Mouse (Mus musculus) heart, postnatal 10 days (tissue): ENCODE data around the gene 1700013G24Rik. TPM values are rescaled to one million over a fixed set of nuclear protein-coding genes. Genes with fewer than 3 reads are reported as not detected.
A peak's percentile ranks its signal among the peaks of the same experiment; 100 is the strongest.

Source experiments
- DNase-seq, 2 experiments: peaks; one replicate each; pipeline ENCODE4 v3.0.0; 2021
- intact Hi-C: fragments of 180-260 bp; cut with DNase I; formaldehyde crosslinking; loops from one replicate; pipeline ENCODE4 v1.15.1; 2025
- total RNA-seq, 2 experiments: library from RNA; stranded (reverse); gene quantifications; 2 replicates each; pipeline ENCODE4 v1.2.3; 2021

1700013G24Rik gene
- total RNA-seq, 2 experiments from 2014 or later = not detected

DNA sequence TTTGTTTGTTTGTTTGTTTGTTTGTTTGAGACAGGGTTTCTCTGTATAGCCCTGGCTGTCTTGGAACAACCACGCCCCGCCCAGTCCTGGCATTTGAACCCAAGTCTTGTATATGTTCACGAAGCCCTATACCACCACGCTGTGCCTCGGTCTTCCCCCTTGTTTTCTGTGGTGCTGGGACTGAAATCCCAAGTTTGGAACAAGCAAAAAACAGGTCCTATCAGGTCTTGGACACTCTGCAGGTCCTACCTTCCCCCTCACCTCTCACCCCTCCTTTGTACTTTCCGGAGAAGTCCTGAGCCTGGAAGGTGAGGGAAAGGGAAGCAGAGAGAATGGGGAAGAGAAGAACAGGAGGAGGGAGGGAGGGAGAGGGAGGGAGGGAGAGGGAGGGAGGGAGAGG lies 894 bp upstream of the 1700013G24Rik start:
- intact Hi-C loops = no loop called here
- no peak for DNase-seq

DNA sequence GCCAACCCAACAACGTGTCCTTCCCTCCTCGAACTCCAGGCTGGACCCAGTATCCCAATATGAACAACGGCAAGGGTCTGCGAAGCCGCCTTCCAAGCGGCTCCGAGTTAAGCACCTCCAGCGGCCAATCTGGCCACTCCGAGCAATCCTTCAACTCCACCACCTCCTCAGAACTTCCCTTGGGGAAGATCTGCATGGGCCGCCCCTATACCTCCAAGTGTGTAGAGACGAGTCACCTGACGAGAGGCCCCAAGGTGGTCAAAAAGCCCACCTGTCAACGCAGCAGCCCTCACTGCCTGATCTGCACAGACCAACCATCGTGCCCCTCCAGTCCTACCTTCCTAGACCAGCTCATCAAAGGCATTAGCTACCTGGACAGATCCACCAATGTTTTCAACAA lies 1.5 kb downstream of the 1700013G24Rik start:
- intact Hi-C loops = no loop called here
- no peak for DNase-seq

DNA sequence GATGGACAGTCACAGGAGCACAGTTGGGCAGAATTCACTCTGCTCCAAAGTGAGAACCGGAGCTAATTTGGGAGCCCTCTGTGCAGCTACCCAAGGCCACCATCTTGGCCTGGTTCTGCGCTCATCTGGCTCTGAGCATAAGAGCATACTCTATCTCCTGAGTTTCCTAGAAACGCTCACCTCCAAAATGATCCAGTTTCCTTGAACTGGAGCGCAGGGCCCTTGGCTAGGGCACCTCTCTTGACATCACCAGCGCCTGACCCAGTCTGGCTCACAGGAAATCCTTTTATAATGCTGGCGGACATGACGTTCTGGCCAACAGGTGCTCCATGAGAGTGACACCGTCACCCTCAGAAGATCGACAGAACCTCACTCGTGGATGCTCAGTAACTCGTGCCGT lies 3.5 kb downstream of the 1700013G24Rik start:
- intact Hi-C loops = loop anchor here (5.0 kb wide), 1 partner anchor 121 kb away; no protein-coding TSS in a partner anchor
- DNase-seq = no peak

DNA sequence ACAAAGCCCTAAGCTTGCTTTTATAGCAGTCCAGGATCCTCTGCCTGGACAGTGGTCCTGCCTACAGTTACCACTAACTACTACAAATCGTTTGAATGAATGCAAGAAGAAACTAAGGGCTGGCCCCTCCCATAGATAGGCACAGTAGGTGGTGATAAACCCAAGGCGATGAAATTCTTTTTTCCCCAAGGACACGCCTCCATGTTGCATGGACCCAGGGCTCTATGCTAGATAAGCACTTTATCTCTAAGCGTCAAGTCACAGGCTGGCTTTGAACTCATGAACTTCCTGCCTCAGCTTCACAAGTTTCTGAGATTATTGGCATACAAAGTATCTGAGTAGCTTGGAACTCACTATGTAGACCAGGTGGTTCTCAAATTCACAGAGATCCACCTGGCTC lies 4.2 kb downstream of the 1700013G24Rik start:
- intact Hi-C loops = loop anchor here (5.0 kb wide), 1 partner anchor 120 kb away; no protein-coding TSS in a partner anchor
- DNase-seq = no peak

DNA sequence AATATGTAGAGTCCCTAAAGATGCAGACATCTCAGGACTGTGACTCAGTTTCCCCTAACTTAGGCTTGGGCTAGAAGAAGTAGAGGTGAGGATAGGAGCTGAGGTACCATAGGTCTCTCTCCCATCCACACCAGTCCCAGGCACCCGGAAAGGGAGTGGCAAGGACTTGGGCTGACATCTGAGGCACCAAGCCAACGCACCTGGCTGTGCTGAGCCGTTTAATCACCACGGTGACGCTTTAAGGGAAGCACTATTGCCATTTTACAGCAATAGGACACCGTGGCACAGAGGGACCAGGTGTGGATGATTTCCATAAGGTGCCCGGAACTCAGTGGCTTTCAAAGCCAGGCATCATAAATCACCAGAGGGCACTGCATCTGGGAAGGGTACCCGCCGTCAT lies 5.2 kb downstream of the 1700013G24Rik start:
- intact Hi-C loops = loop anchor here (5.0 kb wide), 1 partner anchor 119 kb away; no protein-coding TSS in a partner anchor
- DNase-seq = no peak

DNA sequence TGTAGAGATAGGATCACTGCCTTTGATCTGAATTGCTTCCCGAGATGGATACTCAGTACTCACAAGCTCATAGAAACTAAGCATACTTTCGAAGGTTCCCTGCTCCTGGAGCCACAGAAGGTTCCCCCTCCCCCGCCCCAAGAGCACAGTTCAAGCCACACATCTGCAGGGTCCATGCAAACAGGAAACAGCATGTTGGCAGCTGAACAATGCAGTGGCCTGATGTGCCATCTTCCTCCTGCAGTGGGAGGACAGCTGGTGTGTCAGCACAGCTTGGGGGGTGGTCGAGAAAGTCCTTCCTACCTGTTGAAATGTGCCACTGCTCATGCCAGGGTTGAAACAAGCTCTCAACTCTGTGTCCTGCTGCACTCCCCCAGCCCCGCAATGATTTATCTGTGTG lies 5.8 kb downstream of the 1700013G24Rik start:
- intact Hi-C loops = loop anchor here (5.0 kb wide), 1 partner anchor 118 kb away; no protein-coding TSS in a partner anchor

DNA sequence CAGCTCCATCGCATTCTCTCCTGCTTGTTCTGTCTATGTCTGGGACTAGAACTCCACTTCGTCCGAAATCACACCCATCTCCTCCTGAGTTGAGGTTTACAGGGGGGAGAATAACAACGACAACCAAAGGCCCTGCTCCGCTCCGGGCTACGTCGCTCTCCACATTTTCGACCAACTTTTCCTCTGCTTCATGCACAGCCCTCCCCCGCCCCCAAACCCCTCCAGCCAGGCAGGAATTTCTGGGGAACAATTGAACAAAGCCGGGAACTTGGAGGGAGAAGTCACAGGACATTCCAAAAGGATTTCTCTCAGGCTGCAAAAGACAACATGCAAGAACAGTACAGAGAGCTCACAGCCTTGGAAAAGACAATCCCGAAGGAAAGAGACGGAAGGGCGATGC lies 7.6 kb downstream of the 1700013G24Rik start:
- no peak for DNase-seq
- intact Hi-C loops = no loop called here

More for the DNA sequence above, 5.8 kb downstream of the 1700013G24Rik start:
- no peak for DNase-seq

DNA sequence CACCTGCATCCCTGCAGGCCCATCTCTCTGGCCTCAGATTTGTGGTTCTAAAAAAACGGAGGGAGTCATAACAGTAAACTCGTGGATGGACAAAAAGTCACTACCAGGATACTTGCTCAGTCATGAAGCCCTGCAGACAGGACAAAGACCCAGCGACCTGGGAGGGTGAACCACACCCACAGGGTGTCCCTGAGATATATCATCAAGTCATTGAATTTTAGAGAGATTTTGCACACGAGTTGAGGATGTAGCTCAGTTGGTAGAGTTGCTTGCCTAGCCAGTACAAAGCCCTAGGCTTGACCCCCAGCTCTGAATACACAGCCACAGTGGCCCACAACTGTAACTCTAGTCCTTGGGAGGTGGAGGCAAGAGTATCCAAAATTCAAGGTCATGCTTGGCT lies 8.1 kb downstream of the 1700013G24Rik start:
- intact Hi-C loops = no loop called here
- no peak for DNase-seq

DNA sequence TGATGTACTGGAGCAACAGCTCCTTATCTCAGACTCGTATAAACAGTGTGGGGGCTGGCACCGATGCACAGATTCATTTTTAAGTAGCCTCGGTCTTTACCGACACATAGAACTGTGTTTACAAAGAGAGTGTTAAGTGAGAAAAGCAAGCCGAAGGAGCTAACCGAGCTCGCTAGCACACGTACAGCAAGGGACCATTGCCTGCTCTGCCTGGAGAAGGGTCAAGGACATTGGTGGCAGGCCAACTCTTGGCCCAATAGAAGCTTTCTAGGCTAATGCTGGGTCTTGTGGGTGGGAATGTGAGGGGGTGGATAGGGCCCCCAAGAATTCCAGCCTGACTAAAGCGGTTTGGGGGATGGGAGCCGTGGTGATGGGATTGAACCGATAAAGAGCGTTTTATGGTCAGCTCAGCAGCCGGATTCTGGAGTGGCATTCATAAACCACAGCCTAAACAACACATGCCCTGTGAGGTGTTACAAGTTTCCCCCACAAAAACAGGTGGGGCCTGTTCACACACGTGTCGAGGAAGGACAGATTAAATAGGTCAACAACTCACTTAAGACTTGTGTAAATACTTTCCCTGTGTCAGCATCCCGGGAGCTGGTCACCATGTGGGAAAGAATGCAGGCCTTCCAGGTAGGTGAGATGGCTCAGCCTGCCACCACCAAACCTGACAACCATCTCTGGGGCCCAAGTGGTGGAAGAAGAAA lies 9.1 kb downstream of the 1700013G24Rik start:
- no peak for DNase-seq
- intact Hi-C loops = no loop called here

DNA sequence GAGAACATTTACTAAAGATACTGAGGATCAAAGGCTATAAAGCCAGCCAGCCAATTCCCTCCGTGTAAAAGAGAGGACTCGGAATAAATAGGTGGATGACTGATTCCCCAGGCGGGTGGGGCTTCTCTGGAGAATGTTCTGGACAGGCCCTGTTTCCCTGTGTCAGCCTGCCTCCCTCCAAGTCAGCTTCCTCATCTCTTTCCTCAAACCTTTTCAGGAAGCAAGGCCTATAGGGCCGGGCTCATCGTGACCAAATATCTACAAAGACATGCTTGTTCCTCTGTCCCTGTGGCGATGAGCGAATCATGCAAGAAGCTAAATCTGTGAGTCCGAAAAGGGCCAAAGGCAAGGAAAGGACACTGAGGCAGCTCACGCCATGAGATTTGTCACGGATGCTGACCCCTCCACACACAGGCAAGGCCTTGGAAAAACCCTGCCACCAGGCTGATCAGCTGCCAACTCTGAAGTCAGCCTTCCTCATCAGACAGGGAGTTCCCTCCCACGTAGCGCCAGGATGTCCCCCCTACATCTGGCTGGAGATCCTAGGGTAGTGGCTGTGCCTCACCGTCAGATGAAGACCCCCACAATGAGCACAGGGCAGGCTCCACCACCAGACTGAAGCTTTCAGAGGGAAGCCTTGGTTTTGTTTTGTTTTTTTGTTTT lies 12.2 kb downstream of the 1700013G24Rik start:
- intact Hi-C loops = no loop called here

DNA sequence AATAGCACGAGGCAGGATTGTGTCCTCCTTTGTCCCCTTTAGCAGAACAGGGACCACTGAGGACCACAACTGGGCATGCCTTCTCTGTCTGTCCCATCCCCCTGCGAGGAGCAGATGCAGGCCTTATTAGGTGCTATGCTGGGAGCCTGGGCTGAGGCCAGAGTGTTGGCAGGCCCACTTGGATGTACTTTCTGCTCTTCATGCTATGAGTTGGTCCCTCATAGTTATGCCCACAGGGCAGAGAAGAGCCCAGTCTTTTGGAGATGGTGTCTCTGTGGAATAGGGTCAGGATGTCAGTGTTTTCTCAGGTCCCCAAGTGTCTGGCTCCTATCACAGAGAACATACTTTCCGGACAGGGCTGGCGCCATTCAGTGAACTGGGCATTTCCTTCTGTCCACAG lies 13.9 kb downstream of the 1700013G24Rik start:
- DNase-seq = peak; percentile 73 to 76
- intact Hi-C loops = no loop called here

More for the DNA sequence above, 12.2 kb downstream of the 1700013G24Rik start:
- peak; percentile 60 to 62 for DNase-seq

DNA sequence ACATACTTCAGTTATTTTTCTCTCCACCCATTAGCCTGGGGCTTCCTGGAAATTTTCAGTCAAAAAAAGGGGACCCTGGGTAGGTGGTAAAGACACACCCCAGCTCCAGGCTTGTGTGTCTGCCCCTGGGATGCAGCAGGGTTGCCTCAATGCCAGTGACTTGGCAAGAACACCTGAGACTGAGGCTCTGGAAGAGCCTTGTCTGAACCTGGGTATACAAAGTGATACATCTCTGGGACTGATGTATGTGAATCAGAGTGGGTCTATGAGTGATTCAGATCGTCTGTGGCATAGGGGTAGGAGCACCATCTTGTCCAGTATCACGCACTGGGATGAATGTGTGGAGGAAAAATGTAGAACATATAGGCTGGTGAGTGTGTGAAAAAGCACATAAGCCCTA lies 14.4 kb downstream of the 1700013G24Rik start:
- no peak for DNase-seq
- intact Hi-C loops = no loop called here

DNA sequence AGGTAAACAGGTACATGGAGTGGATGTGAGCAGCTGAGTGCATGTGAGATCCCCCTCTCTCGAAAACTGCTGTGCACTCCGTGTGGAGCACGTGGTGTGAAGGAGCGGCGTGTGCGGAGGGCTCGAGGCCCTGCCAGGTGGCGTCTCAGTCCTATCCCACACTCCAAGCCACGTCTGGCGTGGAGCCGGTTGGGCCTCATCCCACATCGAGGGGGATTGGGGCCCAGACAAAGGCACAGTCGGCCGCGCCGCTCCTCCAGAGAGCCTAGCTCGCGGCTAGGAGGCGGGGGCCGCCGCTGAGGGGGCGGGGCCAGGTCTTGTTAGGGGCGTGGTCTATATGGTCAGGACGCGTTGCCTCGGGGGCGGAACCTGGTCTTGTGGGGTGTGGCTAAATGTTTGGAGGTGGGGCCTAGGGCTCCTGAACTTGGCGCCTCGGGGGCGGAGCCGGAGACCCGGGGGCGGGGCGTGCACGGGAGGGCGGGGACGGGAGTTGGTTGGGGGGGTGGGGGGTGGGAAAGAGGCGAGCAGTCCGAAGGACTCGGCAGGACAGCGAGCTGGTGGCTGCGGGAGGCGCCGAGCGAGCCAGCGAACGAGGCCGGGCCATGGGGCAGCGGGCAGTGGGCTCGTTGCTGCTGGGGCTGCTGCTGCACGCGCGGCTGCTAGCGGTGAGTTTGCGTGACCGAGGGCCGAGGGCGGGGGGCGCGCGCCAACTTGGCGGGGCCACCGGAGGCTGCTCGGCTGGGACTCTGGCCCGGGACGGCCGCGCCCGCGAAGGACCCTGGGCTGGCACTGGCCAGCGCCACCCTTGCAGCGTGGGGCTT lies 15.4 kb downstream of the 1700013G24Rik start, which contains the start of gene Hspg2:
TSS of gene Hspg2 (plus strand) at position 510 of the 821 bp plus-strand sequence.
- DNase-seq = peak; percentile 98 to 99
- intact Hi-C loops = loop anchor here (1.0 kb wide), 1 partner anchor 29 kb away; no protein-coding TSS in a partner anchor

DNA sequence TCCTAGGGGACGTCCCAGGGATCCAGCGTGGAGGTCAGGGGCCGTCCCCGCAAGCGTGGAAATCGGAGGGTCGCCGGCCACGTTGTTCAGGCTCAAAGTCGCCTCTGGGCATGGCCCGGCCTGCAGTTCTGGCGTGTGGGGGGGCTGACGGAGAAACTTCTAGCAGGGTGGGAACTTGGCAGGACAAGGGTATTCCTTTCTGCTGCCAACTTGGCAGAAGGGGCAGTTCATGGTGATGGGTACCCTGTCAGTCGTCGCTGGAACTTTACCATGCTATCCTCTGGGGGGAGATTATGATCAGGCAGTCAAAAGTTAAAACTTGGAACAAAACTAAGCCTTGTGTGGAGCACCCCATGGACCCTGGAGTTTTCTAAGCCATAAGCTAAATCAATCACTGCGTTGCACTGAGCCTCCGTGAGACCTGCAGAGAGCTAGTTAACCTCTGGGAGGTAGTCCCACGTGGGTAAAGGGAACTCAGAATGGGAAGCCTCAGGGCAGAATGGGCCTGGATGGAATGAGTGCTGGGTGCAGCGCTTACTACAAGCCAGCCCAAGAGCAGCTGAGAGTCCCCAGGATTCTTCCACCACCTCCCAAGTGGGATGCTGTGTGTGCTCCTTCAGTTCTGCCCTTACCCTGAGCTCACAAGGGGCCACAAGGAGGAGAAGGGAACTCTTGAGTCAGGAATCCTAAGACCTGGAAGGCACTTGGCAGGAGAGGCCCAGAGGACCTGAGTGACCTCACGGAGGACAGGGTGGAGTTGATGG lies 16.2 kb downstream of the 1700013G24Rik start:
- intact Hi-C loops = loop anchor here (1.0 kb wide), 1 partner anchor 28 kb away; no protein-coding TSS in a partner anchor
- peak; percentile 67 to 69 for DNase-seq

DNA sequence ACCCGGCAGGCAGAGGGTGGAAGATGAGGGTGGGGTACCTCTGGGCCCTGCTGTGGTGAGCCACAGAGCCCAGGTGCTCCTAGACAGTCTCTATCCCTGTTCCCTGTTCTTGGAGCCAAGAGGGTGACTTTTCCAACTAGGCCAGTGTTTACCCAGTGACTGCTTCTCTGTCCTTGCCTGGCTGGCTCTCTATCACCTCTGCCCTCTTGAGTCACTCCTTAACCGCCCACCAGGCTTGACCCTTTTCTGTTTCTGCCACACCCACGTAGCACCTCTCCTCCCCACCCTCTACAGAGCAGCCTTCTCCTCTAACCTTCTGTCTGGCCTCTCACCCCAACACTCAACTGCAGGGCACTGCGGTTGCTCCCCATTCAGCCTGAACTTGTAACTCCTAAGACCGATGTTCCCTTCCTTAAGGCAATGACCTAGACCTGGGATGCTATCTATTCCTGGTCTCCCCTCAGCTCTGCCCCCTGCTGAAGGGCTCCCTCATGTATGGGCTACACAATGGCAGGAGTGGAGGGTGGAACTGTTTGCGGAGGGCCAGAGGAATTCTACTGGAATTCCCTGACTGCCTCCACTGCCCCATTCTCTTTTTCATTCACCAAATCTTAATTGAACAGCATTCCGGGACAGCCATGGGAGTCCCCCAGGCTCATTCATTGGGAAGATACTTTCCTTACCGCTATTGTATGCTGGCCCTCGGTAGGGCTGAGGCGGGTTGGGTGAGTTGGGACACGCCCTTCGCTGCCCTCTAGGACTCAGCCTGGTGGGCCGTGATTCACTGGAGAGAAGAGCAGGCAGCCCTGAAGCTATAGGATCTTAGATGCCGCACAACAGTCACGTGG lies 17.0 kb downstream of the 1700013G24Rik start:
- intact Hi-C loops = loop anchor here (1.0 to 2.0 kb wide), 2 partner anchors 25 to 27 kb away; no protein-coding TSS in a partner anchor
- peak; percentile 44 to 57 for DNase-seq

DNA sequence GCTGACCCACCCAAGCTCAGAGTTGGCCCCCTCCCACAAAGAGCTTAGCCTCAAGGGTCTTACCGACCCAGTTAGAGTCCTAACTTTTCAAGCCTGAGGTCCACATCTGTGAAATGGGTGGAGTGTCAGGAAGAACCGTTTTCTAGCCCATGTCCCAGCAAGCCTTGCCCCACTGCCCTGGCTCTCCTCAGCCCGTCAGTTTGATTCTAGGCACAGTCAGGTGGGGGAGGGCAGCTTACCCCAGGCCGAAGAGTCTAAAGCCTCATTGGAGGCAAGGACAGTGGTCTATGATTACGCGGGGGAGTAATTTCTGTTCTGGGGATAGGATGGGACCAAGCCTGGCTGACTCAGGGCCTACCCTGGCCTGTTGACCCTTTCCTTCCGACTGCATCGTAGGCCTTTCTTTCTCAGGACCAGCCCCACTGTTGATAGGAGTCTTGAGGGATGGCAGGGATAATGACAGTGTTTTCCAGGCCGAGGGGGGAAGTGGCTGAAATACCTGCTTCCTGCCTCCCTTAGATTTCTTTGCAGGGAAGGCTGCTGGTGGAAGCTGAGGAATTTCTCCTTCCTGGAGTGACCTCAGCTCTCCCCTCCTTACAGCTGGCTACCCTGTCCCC lies 17.7 kb downstream of the 1700013G24Rik start:
- intact Hi-C loops = loop anchor here (2.0 kb wide), 1 partner anchor 26 kb away; no protein-coding TSS in a partner anchor
- peak; percentile 48 to 52 for DNase-seq

DNA sequence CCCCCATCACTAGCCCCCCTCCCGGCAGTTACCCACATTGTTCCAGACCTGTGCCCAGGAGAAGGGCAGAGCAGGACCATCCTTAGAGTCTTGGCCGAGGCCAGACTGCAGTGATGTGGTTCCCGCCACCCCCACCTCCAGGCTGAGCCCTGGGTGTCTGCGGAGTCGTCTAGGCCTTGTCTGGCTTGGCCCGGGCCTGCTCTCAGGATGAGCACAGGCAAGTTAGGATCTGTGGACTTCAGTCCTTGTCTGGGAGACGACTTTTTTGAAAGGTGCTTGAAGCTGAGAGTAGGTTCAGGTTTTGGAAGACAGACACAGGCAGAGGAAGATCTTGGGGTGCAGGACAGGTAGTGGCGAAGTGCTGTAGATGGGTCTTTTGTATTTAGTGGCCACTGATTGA lies 18.2 kb downstream of the 1700013G24Rik start:
- intact Hi-C loops = loop anchor here (2.0 kb wide), 1 partner anchor 27 kb away; no protein-coding TSS in a partner anchor
- peak in 1 of 2 experiments; percentile 39 for DNase-seq

DNA sequence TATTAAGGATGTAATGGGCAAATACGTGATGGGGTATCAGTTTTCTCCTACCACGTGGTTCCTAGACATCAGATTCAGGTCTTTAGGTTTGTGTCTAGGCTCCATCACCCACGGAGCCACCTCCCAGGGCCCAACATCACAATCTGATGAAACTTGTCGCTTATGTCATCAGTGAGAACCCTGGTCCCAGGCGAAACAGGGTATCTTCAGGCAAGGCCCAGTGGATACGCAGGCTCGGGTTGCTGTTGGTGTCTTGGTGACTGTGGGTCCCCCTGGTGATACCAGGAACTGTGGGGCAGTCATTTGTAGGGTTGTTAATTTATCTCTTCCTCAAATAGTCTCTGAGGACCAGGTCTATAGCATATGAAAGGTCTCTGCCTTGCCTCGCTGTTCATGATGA lies 20.2 kb downstream of the 1700013G24Rik start:
- peak in 1 of 2 experiments; percentile 13 for DNase-seq
- intact Hi-C loops = no loop called here
